Mouse (Mus musculus) forebrain, postnatal 0 days (tissue): ENCODE data around the gene Galnt4. TPM values are rescaled to one million over a fixed set of nuclear protein-coding genes. Genes with fewer than 3 reads are reported as not detected.

Source experiments
- ATAC-seq: fragments of 200-750 bp; cut with Nextera tagmentation; 2 replicates; pipeline ENCODE4 v1.8.0; 2017; ENCODE audit warnings: mild to moderate bottlenecking, moderate library complexity
- DNase-seq: peaks from one replicate; pipeline ENCODE4 v3.0.0-alpha.2; 2015
- H3K27ac ChIP-seq: fragments of 300-500 bp; sonication (generic); 2 replicates; pipeline ENCODE4 v1.5.1; 2014; ENCODE audit warnings: low read depth, mild to moderate bottlenecking, antibody characterized with exemption, low read length, moderate library complexity, mixed read lengths
- H3K27me3 ChIP-seq: fragments of 300-500 bp; sonication (generic); 2 replicates; pipeline ENCODE4 v1.6.1; 2014; ENCODE audit warnings: mild to moderate bottlenecking, low read length, mixed read lengths; ENCODE audit not compliant: insufficient read depth
- H3K36me3 ChIP-seq: fragments of 300-500 bp; sonication (generic); 2 replicates; pipeline ENCODE4 v1.6.1; 2014; ENCODE audit warnings: mild to moderate bottlenecking, moderate library complexity; ENCODE audit not compliant: insufficient read depth
- H3K4me1 ChIP-seq: fragments of 300-500 bp; sonication (generic); 2 replicates; pipeline ENCODE4 v1.6.1; 2014; ENCODE audit warnings: antibody characterized with exemption; ENCODE audit not compliant: insufficient read depth
- H3K4me2 ChIP-seq: fragments of 300-500 bp; sonication (generic); 2 replicates; pipeline ENCODE4 v1.6.1; 2014; ENCODE audit warnings: low read depth, mild to moderate bottlenecking, moderate library complexity
- H3K4me3 ChIP-seq: fragments of 300-500 bp; sonication (generic); 2 replicates; pipeline ENCODE4 v1.5.1; 2014; ENCODE audit warnings: low read depth, low read length, mixed read lengths
- H3K9ac ChIP-seq: fragments of 300-500 bp; sonication (generic); 2 replicates; pipeline ENCODE4 v1.6.1; 2014; ENCODE audit warnings: mild to moderate bottlenecking
- H3K9me3 ChIP-seq: fragments of 300-500 bp; sonication (generic); 2 replicates; pipeline ENCODE4 v1.6.1; 2016; ENCODE audit warnings: low read length
- CTCF ChIP-seq: sonication (generic); IDR thresholded peaks from 2 replicates; pipeline ENCODE4 v1.5.1; 2016; ENCODE audit warnings: antibody characterized with exemption, control low read depth, low read depth
- WGBS: fragments of 180-500 bp; shearing (Covaris S2); extraction: QIAGEN DNeasy Blood & Tissue Kit; methylation state at CpG from one replicate; pipeline ENCODE4 v1.1.7; 2014; 5-methylcytosine and 5-hydroxymethylcytosine counted together
- polyA plus RNA-seq: library from polyadenylated mRNA; unstranded; fragments of >200 nt; fragmentation: Nextera tagmentation; extraction: Ambion mirVana; gene quantifications from 2 replicates; pipeline ENCODE4 v1.2.1, GENCODE M21; 2015
- total RNA-seq: library from RNA; depleted of rRNA; stranded (reverse); fragments of >200 nt; gene quantifications from 2 replicates; pipeline ENCODE4 v1.2.3, GENCODE M21; 2014

Gene Galnt4
- total and polyA plus RNA-seq, 2 experiments from 2014 or later = 2.1 to 5.3 TPM

- no peak for TF ChIP-seq CTCF
- ATAC-seq (no peak), DNase-seq (no peak)
- no peaks in the 10 kb centered on the region for H3K9me3 ChIP-seq
- no peaks in the 10 kb centered on the region for H3K27me3 ChIP-seq
- H3K4me1 ChIP-seq = no peaks in the 10 kb centered on the region
- no peak overlapping the region for H3K4me2 ChIP-seq
- 84% methylated on average over 14 of the region's 14 CpGs for WGBS
- no peaks in the 10 kb centered on the region for H3K36me3 ChIP-seq
- no peak overlapping the region for H3K9ac ChIP-seq
- no peak overlapping the region for H3K27ac ChIP-seq
- no peak overlapping the region for H3K4me3 ChIP-seq
These were observed 24.4 kb upstream of the Galnt4 start for GRCm38 (mm10) chr10:99083431-99084003.

GRCm38 (mm10) chr10:99084397-99085239 lies 23.3 kb upstream of the Galnt4 start:
- no peaks in the 10 kb centered on the region for H3K36me3 ChIP-seq
- no peaks in the 10 kb centered on the region for H3K27me3 ChIP-seq
- H3K4me2 ChIP-seq = no peak overlapping the region
- H3K27ac ChIP-seq = no peak overlapping the region
- no peaks in the 10 kb centered on the region for H3K4me1 ChIP-seq
- ATAC-seq = peak; percentile 91
- H3K9ac ChIP-seq = no peak overlapping the region
- no peak overlapping the region for H3K4me3 ChIP-seq
- DNase-seq = peak; percentile 94
- WGBS = 41% methylated on average over 23 of the region's 23 CpGs
- peak; percentile 94 for TF ChIP-seq CTCF
- H3K9me3 ChIP-seq = no peaks in the 10 kb centered on the region

- no peak overlapping the region for H3K4me2 ChIP-seq
- WGBS = 69% methylated on average over 6 of the region's 6 CpGs
- H3K36me3 ChIP-seq = no peaks in the 10 kb centered on the region
These were observed 22.7 kb upstream of the Galnt4 start for GRCm38 (mm10) chr10:99085240-99085587.

GRCm38 (mm10) chr10:99086029-99086428 lies 21.9 kb upstream of the Galnt4 start:
- H3K27ac ChIP-seq = no peak overlapping the region
- 59% methylated on average over 6 of the region's 6 CpGs for WGBS
- no peaks in the 10 kb centered on the region for H3K27me3 ChIP-seq
- no peaks in the 10 kb centered on the region for H3K9me3 ChIP-seq
- H3K4me2 ChIP-seq = no peak overlapping the region
- no peaks in the 10 kb centered on the region for H3K4me1 ChIP-seq
- DNase-seq (no peak), ATAC-seq (no peak)
- no peak for TF ChIP-seq CTCF
- H3K9ac ChIP-seq = no peak overlapping the region
- H3K36me3 ChIP-seq = no peaks in the 10 kb centered on the region
- H3K4me3 ChIP-seq = no peak overlapping the region

More at GRCm38 (mm10) chr10:99085240-99085587, 22.7 kb upstream of the Galnt4 start:
- Histone ChIP-seq H3K4me3 (no peak overlapping the region), H3K27ac (no peak overlapping the region), H3K4me1 (no peaks in the 10 kb centered on the region), H3K9me3 (no peaks in the 10 kb centered on the region), H3K9ac (no peak overlapping the region), H3K27me3 (no peaks in the 10 kb centered on the region)
- peak; percentile 21; the same call in 1 of the 2 replicates for ATAC-seq
- no peak for TF ChIP-seq CTCF
- DNase-seq = no peak

GRCm38 (mm10) chr10:99089906-99090305 lies 18.1 kb upstream of the Galnt4 start:
- H3K4me3 ChIP-seq = no peak overlapping the region
- H3K4me1 ChIP-seq = no peaks in the 10 kb centered on the region
- no peak overlapping the region for H3K4me2 ChIP-seq
- DNase-seq = no peak
- 85% methylated on average over 6 of the region's 6 CpGs for WGBS
- TF ChIP-seq CTCF = no peak
- no peaks in the 10 kb centered on the region for H3K36me3 ChIP-seq
- ATAC-seq = no peak
- no peaks in the 10 kb centered on the region for H3K27me3 ChIP-seq
- H3K9me3 ChIP-seq = no peaks in the 10 kb centered on the region
- H3K9ac ChIP-seq = no peak overlapping the region
- no peak overlapping the region for H3K27ac ChIP-seq

- no peak overlapping the region for H3K27ac ChIP-seq
- no peaks in the 10 kb centered on the region for H3K27me3 ChIP-seq
- no peak for TF ChIP-seq CTCF
- H3K9ac ChIP-seq = no peak overlapping the region
- no peak overlapping the region for H3K4me2 ChIP-seq
- no peak overlapping the region for H3K4me3 ChIP-seq
- no peak for DNase-seq
- no peak for ATAC-seq
- H3K9me3 ChIP-seq = no peaks in the 10 kb centered on the region
- WGBS = 93% methylated on average over 2 of the region's 2 CpGs
- H3K36me3 ChIP-seq = no peaks in the 10 kb centered on the region
- no peaks in the 10 kb centered on the region for H3K4me1 ChIP-seq
These were observed 14.6 kb upstream of the Galnt4 start for GRCm38 (mm10) chr10:99093364-99093763.

GRCm38 (mm10) chr10:99095114-99095513 lies 12.8 kb upstream of the Galnt4 start:
- Histone ChIP-seq H3K4me3 (no peak overlapping the region), H3K36me3 (no peaks in the 10 kb centered on the region), H3K4me2 (no peak overlapping the region), H3K27me3 (no peaks in the 10 kb centered on the region), H3K4me1 (no peaks in the 10 kb centered on the region), H3K9ac (no peak overlapping the region), H3K9me3 (no peaks in the 10 kb centered on the region), H3K27ac (no peak overlapping the region)
- DNase-seq (no peak), ATAC-seq (no peak)
- no peak for TF ChIP-seq CTCF
- WGBS = 82% methylated on average over 2 of the region's 2 CpGs
